Mouse (Mus musculus) liver, embryonic 16.5 days (tissue): ENCODE results near the gene Gm3417. TPM values are rescaled to one million over a fixed set of nuclear protein-coding genes. Genes with fewer than 3 reads are reported as not detected.
"Not testable (repeated sequence)": the region's sequence is repeated elsewhere in the genome, so short reads cannot be mapped to it uniquely, and the experiment has no call there.

Source experiments
- ATAC-seq: fragments of 200-750 bp; cut with Nextera tagmentation; 2 replicates; pipeline ENCODE4 v1.8.0; 2017; ENCODE audit warnings: low read depth, mild to moderate bottlenecking, moderate number of reproducible peaks, moderate library complexity
- H3K27ac ChIP-seq: fragments of 300-500 bp; sonication (generic); 2 replicates; pipeline ENCODE4 v1.5.1; 2014; ENCODE audit warnings: mild to moderate bottlenecking, low read length
- H3K27me3 ChIP-seq: fragments of 300-500 bp; sonication (generic); 2 replicates; pipeline ENCODE4 v1.6.1; 2014; ENCODE audit warnings: low read depth, low read length, mixed read lengths; ENCODE audit not compliant: control insufficient read depth, insufficient read depth
- H3K36me3 ChIP-seq: fragments of 300-500 bp; sonication (generic); 2 replicates; pipeline ENCODE4 v1.6.1; 2014; ENCODE audit warnings: mild to moderate bottlenecking; ENCODE audit not compliant: control insufficient read depth, insufficient read depth
- H3K4me1 ChIP-seq: fragments of 300-500 bp; sonication (generic); 2 replicates; pipeline ENCODE4 v1.6.1; 2014; ENCODE audit warnings: low read depth, low read length, mixed read lengths; ENCODE audit not compliant: control insufficient read depth
- H3K4me2 ChIP-seq: fragments of 300-500 bp; sonication (generic); 2 replicates; pipeline ENCODE4 v1.6.1; 2014; ENCODE audit warnings: low read depth, low read length, mixed read lengths
- H3K4me3 ChIP-seq: fragments of 300-500 bp; sonication (generic); 2 replicates; pipeline ENCODE4 v1.5.1; 2014; ENCODE audit warnings: low read depth, mild to moderate bottlenecking, low read length
- H3K9ac ChIP-seq: fragments of 300-500 bp; sonication (generic); 2 replicates; pipeline ENCODE4 v1.6.1; 2014; ENCODE audit warnings: low read depth, low read length
- H3K9me3 ChIP-seq: fragments of 300-500 bp; sonication (generic); replicated peaks from 2 replicates; pipeline ENCODE4 v1.6.1; 2016; ENCODE audit warnings: low read length; ENCODE audit not compliant: control insufficient read depth
- WGBS: fragments of 180-500 bp; shearing (Covaris S2); extraction: QIAGEN DNeasy Blood & Tissue Kit; methylation state at CpG from one replicate; pipeline ENCODE4 v1.1.7; 2014; ENCODE audit not compliant: insufficient replicate concordance; 5-methylcytosine and 5-hydroxymethylcytosine counted together
- polyA plus RNA-seq: library from polyadenylated mRNA; unstranded; fragments of >200 nt; fragmentation: Nextera tagmentation; extraction: Ambion mirVana; gene quantifications from 2 replicates; pipeline ENCODE4 v1.2.1, GENCODE M21; 2015

Gene Gm3417
- polyA plus RNA-seq, 1 experiment from 2014 or later = 0.14 TPM

DNA sequence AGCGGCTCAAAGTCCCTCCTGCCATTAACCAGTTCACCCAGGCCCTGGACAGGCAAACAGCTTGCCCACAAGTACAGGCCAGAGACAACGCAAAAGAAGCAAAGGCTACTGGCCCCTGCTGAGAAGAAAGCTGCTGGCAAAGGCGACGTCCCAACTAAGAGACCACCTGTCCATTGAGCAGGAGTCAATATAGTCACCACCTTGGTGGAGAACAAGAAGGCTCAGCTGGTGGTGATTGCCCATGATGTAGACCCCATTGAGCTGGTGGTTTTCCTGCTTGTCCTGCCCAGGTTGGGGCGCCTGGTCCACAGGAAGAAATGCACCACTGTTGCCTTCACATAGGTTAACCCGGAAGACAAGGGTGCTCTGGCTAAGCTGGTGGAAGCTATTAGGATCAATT is 36.4 kb downstream of the Gm3417 start:
- H3K9ac ChIP-seq, H3K9me3 ChIP-seq, ATAC-seq, H3K27ac ChIP-seq, H3K27me3 ChIP-seq: not testable (repeated sequence)
- Histone ChIP-seq H3K4me3 (peak overlapping the region; percentile 72; the same call in 1 of the 2 replicates), H3K4me1 (peaks cover 16% of the 10 kb centered on the region), H3K36me3 (peaks cover 11% of the 10 kb centered on the region), H3K4me2 (peak overlapping the region; percentile 93)
- 52% methylated on average over 6 of the region's 6 CpGs for WGBS

- no peaks in the 10 kb centered on the region for H3K36me3 ChIP-seq
- 58% methylated on average over 5 of the region's 5 CpGs for whole genome bisulfite sequencing
- H3K27me3 ChIP-seq = no peaks in the 10 kb centered on the region
- no peaks in the 10 kb centered on the region for H3K9me3 ChIP-seq
- ATAC-seq = no peak
- no peak overlapping the region for H3K4me3 ChIP-seq
- H3K27ac ChIP-seq = no peak overlapping the region
- H3K4me2 ChIP-seq = no peak overlapping the region
- H3K4me1 ChIP-seq = no peaks in the 10 kb centered on the region
- H3K9ac ChIP-seq = no peak overlapping the region
These were observed 42.6 kb downstream of the Gm3417 start for GRCm38 (mm10) chr17:14935841-14936605.

GRCm38 (mm10) chr17:14935280-14935679 is 43.3 kb downstream of the Gm3417 start:
- not testable (repeated sequence) for H3K4me2 ChIP-seq, H3K27me3 ChIP-seq, H3K4me1 ChIP-seq, H3K36me3 ChIP-seq, H3K4me3 ChIP-seq, ATAC-seq, H3K9me3 ChIP-seq, H3K9ac ChIP-seq, H3K27ac ChIP-seq
- 73% methylated on average over 12 of the region's 14 CpGs for WGBS

GRCm38 (mm10) chr17:14931469-14931868 is 47.1 kb downstream of the Gm3417 start:
- Histone ChIP-seq H3K27me3 (no peaks in the 10 kb centered on the region), H3K27ac (no peak overlapping the region), H3K4me2 (no peak overlapping the region), H3K4me1 (no peaks in the 10 kb centered on the region), H3K36me3 (no peaks in the 10 kb centered on the region), H3K9me3 (no peaks in the 10 kb centered on the region), H3K4me3 (no peak overlapping the region), H3K9ac (no peak overlapping the region)
- 50% methylated on average over 5 of the region's 5 CpGs for WGBS
- no peak for ATAC-seq

DNA sequence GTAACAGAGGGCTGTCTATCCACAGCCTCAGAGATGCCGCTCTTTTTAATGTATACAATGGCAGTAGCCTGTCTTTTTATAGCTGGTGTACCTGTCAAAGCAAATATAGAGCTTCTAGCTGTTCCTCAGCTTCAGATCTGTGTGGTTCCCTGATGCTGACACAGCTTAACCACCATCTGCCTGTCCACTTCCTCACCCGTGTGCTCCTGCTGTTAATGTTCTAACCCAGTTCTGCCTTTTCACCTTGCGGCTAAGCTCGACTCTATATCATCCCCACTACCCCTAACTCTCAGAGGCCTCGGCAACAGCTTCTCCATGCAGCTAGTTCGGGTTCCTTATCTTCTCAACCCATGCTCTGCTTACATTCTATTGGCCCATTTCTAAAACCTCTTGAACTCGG is 47.9 kb downstream of the Gm3417 start:
- H3K27me3 ChIP-seq = no peaks in the 10 kb centered on the region
- no peaks in the 10 kb centered on the region for H3K4me1 ChIP-seq
- ATAC-seq = no peak
- no peak overlapping the region for H3K4me2 ChIP-seq
- 22% methylated on average over 7 of the region's 7 CpGs for WGBS
- no peak overlapping the region for H3K9ac ChIP-seq
- H3K27ac ChIP-seq = no peak overlapping the region
- no peaks in the 10 kb centered on the region for H3K36me3 ChIP-seq
- no peaks in the 10 kb centered on the region for H3K9me3 ChIP-seq
- H3K4me3 ChIP-seq = no peak overlapping the region

- no peak for ATAC-seq
- Histone ChIP-seq H3K9ac (no peak overlapping the region), H3K27me3 (no peaks in the 10 kb centered on the region), H3K4me3 (no peak overlapping the region), H3K9me3 (no peaks in the 10 kb centered on the region), H3K4me1 (no peaks in the 10 kb centered on the region), H3K36me3 (no peaks in the 10 kb centered on the region), H3K4me2 (no peak overlapping the region), H3K27ac (no peak overlapping the region)
- 66% methylated on average over 5 of the region's 5 CpGs for WGBS
These were observed 50.0 kb downstream of the Gm3417 start for GRCm38 (mm10) chr17:14928631-14929030.

DNA sequence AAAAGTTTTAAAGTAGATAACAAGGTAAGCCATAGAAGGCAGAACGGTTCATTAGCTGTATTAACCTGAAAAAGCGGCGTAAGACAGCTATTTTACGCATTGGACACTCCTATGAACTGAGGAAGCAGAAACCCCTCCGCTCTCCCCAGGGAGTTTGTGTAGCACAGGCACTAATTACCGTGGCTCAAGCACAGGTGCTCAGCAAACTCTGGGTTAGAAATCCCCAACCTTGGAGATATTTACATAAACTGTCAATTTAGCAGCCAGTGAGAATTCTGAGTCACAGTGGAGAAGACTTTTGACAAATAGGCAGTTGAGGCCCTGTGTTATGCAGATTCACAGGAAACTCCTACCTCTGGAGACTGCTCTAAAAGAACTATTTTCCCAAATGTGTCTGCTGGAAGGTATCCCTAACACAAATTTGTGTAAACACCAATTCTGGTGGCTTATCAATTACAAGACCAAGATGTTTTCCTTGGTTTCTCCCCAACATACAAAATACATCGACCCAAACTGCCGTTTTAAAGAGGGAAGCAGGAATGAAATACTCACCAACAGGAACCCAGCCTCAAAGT is 50.9 kb downstream of the Gm3417 start:
- WGBS = 68% methylated on average over 8 of the region's 8 CpGs
- no peaks in the 10 kb centered on the region for H3K27me3 ChIP-seq
- ATAC-seq = no peak

DNA sequence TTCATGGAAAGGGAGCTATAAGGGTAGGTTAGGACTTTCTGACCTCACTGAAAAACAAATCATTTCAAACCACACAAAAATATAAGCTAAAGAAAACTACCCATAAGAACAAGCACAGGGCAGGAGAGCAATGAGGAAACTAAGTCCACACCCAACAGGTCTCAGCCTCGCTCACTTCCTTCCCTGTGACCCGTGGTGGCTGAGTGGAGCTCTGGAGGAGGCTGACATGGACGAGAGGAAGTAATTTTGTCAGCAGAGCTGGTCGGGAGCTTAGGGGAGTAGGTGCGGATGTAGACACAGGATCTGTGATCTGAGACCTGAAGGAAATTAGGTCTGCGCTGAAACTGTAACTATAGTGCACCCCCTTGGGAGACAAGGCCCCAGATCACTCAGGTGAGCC is 57.0 kb downstream of the Gm3417 start:
- Histone ChIP-seq H3K4me1 (no peaks in the 10 kb centered on the region), H3K27ac (no peak overlapping the region), H3K4me3 (no peak overlapping the region), H3K36me3 (no peaks in the 10 kb centered on the region), H3K9me3 (no peaks in the 10 kb centered on the region), H3K27me3 (no peaks in the 10 kb centered on the region), H3K4me2 (no peak overlapping the region), H3K9ac (no peak overlapping the region)
- no peak for ATAC-seq
- 16% methylated on average over 6 of the region's 6 CpGs for WGBS

More for the DNA sequence above, 50.9 kb downstream of the Gm3417 start:
- Histone ChIP-seq H3K36me3 (no peaks in the 10 kb centered on the region), H3K9ac (no peak overlapping the region), H3K27ac (no peak overlapping the region), H3K4me2 (no peak overlapping the region), H3K9me3 (no peaks in the 10 kb centered on the region), H3K4me1 (no peaks in the 10 kb centered on the region), H3K4me3 (no peak overlapping the region)

DNA sequence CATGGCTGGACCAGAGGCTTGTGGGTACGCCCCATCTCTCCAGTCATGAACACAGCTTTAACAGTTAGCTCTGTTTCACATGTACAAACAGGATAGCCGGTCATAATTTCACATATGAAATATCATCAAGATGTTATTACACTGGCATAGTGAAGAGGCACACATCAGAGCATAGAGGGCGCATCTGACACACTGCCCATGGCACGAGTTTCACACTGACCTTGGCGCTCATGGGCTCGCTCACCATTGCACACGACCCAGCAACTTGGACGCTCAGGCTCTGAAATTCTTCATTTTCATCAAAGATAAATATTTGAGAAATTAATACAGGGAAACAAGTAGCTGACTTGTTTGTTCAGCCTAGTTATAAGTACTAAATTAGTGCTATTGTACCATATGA is 60.7 kb downstream of the Gm3417 start:
- no peak overlapping the region for H3K9ac ChIP-seq
- no peak overlapping the region for H3K27ac ChIP-seq
- no peak overlapping the region for H3K4me2 ChIP-seq
- H3K27me3 ChIP-seq = no peaks in the 10 kb centered on the region
- no peak overlapping the region for H3K4me3 ChIP-seq
- no peak for ATAC-seq
- H3K9me3 ChIP-seq = no peaks in the 10 kb centered on the region
- H3K36me3 ChIP-seq = no peaks in the 10 kb centered on the region
- 74% methylated on average over 8 of the region's 8 CpGs for WGBS
- no peaks in the 10 kb centered on the region for H3K4me1 ChIP-seq
